Mouse (Mus musculus) CD4-positive, CD25-positive, alpha-beta regulatory T cell, adult 2 months (primary cell): Measurements from ENCODE around the gene Usp22.
A peak's percentile ranks its signal among the peaks of the same experiment; 100 is the strongest.
"Not testable (repeated sequence)": the region's sequence is repeated elsewhere in the genome, so short reads cannot be mapped to it uniquely, and the experiment has no call there.

Experiments used
- DNase-seq: peaks from one replicate; pipeline ENCODE4 v3.0.0-alpha.2; 2012; ENCODE audit warnings: low read depth, low spot score

The Usp22 gene

GRCm38 (mm10) chr11:61174821-61175658, at the start of gene Usp22:
Gene Usp22, minus strand, starts transcription at chr11:61175055.
- DNase-seq, result peak; percentile 100

DNA sequence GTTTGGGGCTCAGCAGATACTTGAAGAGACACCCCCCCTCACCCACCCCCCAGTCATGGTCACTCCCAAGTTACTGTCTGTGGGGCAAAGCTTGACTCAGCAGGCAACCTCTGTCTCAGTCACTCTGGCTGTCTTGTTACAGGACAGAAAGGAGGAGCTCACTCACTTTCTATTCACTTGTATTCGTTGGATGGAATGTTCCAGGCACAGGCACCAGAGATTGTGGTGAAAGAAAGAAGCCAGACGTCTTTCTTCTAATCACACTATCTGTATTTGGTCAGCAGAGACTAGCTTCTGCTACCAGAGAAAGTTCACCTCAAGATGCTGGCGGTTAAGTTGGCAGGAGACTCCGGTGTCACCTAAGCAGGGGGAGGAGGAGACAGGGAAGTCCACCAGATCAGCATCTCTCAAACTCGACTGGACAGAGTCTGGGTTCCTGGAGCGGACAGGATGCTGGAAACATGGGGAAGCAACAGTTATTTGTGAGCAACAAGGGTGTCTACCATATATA, 49.4 kb upstream of the Usp22 start:
- no peak for DNase-seq

GRCm38 (mm10) chr11:61222971-61223745, 48.3 kb upstream of the Usp22 start:
- no peak for DNase-seq

- DNase-seq, result no peak
These were observed 47.2 kb upstream of the Usp22 start for GRCm38 (mm10) chr11:61222007-61222406.

DNA sequence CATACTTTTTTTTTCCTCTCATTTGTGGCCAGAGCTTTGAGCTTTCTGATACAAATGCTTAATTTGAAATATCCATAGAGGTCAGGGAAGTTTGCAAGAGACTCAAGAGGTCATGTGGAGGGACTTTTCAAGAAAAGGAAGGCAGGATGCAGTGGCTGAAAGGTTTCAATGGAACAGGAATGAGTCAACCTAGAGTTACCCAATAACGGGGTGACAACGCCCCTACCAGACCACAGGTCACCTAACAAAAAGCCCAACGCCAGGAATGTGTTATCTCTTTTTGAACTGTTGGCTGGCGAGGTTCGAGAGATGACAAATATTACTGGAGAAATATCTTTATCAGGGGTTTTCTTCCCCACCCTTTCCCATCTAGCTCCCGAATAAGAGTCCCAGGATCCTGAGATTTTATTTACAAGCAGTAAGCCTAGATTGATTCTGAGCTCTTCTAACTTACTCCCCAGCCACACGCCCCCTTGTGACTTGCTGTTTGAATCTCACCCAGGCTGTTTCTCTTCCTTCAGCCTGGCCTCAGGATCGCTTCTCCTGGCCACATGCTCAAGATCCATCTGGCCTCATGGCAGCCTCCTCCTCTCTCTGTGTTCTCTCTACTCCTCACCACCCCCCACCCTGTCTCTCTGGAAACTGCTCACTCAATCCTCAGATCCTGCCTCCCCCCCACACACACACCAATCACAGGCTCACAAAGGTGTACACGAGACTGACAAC, 45.5 kb upstream of the Usp22 start:
- DNase-seq, result peak; percentile 11

- no peak for DNase-seq
These were observed 41.1 kb upstream of the Usp22 start for GRCm38 (mm10) chr11:61215936-61216335.

DNA sequence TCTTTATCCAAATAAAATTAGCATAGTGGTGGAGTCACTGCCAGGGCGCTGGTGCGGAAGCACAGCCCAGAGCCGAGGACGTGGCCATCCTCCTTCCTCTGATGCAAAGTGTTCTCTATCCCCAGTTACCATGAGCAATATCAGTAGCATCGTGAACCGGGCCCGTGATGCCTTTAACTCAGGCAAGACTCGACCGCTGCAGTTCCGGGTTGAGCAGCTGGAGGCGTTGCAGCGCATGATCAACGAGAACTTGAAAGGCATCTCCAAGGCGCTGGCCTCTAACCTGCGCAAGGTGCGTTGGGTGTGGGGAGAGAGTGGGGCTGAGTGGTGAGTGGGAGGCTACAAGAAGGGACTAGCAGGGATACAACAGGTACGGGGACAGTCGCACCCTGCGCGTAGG, 37.2 kb upstream of the Usp22 start:
- peak; percentile 14 for DNase-seq

DNA sequence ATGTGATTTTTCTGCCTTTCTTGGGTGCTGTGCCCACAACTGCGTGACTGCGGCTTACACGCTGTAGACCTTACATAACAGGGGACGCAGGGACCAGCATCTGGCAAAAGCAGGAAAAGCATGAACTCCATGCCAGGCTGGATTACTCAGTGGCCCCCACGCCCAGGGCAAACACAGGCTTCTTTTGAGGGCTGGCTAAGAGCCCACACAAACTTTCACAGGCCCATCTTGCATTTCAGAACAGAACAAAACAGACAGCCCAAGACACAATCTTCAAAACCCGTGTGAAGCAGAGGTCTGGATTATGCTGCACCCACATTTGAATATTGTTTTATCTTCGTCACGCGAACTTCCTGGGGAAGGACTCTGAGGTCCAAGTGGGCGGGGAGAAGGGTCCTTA, 33.5 kb upstream of the Usp22 start:
- no peak for DNase-seq

GRCm38 (mm10) chr11:61207487-61208246, 32.8 kb upstream of the Usp22 start, which contains the start of gene Aldh3a1:
Gene Aldh3a1, plus strand, starts transcription at chr11:61207537.
- DNase-seq, result no peak

DNA sequence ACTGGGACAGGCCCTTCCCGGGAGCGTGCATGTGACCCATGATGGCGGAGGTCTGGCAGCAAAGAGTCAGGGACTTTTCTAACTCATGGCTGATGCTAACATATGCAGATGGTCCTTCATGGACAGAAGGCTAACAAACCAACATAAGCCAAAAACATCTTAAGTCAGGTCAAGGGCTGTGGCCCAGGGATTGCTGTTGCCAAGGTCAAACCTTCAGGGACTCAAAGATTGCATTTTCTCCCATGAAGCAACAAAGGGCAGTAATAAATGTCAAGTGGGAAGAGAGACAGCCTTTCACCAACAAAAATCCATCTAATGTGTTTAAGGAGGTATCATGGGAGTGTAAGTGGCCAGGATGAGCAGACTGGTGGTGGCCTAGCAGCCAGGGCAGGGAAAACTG, 31.3 kb upstream of the Usp22 start:
- DNase-seq, result no peak

- DNase-seq, result no peak
These were observed 30.5 kb upstream of the Usp22 start for GRCm38 (mm10) chr11:61205167-61205950.

DNA sequence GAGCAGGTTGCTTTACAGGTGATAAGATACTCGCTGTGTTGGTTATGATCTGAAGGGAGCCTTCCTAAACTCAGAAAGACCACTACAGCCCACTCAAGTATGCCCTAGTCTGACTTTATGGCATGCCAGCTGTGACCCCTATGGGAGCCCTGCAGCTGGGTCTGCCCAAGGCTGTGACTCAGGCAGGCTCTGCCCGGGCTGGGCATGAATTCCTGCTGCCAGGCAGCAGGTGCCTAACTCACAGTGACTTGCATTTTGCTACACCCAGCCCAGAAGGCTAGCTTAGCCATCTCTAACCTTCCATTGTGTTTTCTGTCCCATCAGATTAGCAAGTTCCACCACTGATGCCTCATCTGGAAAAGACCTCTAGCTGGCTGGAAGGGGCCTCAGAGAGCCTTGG, 28.0 kb upstream of the Usp22 start:
- no peak for DNase-seq

DNA sequence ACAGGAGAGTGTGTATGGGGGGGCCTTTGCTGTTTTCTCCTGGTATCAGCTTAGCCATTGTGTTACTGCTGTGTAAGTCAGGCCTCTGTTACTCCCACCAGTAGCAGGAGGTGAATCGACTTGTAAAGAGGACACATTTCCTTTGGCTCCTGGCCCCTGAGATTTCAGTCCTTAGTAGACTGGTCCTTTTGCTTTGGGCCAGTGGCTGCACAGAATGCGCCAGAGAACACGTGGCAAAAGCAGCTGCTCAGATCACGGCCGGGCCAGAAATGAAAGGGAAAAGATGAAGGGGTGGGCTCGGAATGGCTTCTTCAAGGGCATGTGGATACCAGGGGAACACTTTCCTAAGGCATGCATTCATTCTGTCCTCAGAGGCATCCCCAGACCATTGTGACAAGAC, 27.3 kb upstream of the Usp22 start:
- no peak for DNase-seq

- no peak for DNase-seq
These were observed 24.9 kb upstream of the Usp22 start for GRCm38 (mm10) chr11:61199620-61200362.

- DNase-seq, result no peak
These were observed 23.1 kb upstream of the Usp22 start for GRCm38 (mm10) chr11:61197935-61198334.

GRCm38 (mm10) chr11:61196616-61197353, 21.9 kb upstream of the Usp22 start:
- no peak for DNase-seq

GRCm38 (mm10) chr11:61193392-61193791, 18.5 kb upstream of the Usp22 start:
- peak; percentile 88 for DNase-seq

DNA sequence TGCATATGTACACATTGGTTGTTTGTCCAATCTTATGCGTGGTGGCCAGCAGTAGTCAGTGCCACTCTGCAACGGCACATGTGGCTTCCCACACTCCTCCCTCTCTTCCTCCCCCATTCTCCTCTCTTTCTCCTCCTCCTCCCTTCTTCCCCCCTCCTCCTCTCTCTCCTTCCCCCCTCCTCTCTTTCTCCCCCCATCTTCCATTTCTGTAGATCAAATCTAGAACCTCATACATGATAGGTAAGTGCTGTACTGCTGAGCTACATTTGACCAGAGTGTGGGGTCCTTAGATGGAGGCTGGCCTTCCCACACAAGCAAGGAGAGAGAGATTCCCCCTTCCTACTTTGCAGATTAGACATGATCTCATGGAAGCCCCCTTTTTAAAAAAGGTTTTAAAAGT, 17.9 kb upstream of the Usp22 start:
- no peak for DNase-seq

GRCm38 (mm10) chr11:61192123-61192522, 17.3 kb upstream of the Usp22 start:
- DNase-seq, result not testable (repeated sequence)
